Comparison of ENCODE assay signal across 22 mouse cellular contexts in the genomic region with DNA sequence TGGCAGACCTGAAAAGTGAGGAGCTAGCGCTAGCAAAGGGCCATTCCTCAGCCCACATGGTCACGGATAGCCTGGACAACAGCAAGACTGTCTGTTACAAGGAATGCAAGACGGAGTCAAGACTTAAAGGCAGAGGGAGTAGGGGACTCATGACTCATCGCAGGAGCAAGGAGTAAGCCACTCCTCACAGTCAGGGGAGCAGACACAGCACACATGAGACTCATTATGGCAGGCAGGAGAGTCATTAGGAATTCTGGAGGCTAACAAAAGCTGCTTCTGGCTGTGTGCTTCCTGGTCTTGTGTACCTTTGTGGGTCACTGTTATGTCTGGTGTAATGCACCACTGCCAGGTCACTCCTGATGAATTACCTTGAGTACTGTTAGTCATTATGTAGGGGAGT.
DNase-seq lines count a peak whose midpoint lies in the region; ATAC-seq lines count a peak whose summit lies in the region.
"Had no signal": no experiment of that assay in that cellular context is flagged by ENCODE, and none has a peak within 500 bp of the region (broad histone marks: within the 10 kb centered on the region; RNA-seq: fewer than 3 reads in every experiment).

No protein-coding gene starts in this region.

- H3K4me1 ChIP-seq in embryonic facial prominence, embryonic 13.5 days = peaks cover 5% of the 10 kb centered on the region; the same call in 1 of the 2 replicates
- peaks cover 5% of the 10 kb centered on the region; the same call in 1 of the 2 replicates for H3K4me1 ChIP-seq in limb, embryonic 11.5 days (ENCODE audit: control insufficient read depth, insufficient read depth, low read length)
- no peaks in the 10 kb centered on the region for H3K4me1 ChIP-seq in hindbrain, embryonic 10.5 days (replicated peaks)
- H3K4me1 ChIP-seq: embryonic facial prominence, embryonic 15.5 days; forebrain, embryonic 13.5 days had no signal

- ATAC-seq in embryonic facial prominence, embryonic 13.5 days (ENCODE audit: insufficient number of reproducible peaks, insufficient read depth, low FRiP score, low TSS enrichment, low read depth) = no peak
- no peak for ATAC-seq in limb, embryonic 11.5 days (ENCODE audit: insufficient number of reproducible peaks, low FRiP score, low TSS enrichment, low read depth)
- ATAC-seq in erythroblast, adult 5-6 weeks (replicated peaks; ENCODE audit: low FRiP score, poor library complexity, severe bottlenecking) = no peak
- ATAC-seq: forebrain, embryonic 13.5 days; inflammation-experienced regulatory T-cells, adult 6 months had no signal

- H3K9me3 ChIP-seq in embryonic facial prominence, embryonic 13.5 days = no peaks in the 10 kb centered on the region
- H3K9me3 ChIP-seq in limb, embryonic 11.5 days (ENCODE audit: control insufficient read depth, low read length) = no peaks in the 10 kb centered on the region
- no peaks in the 10 kb centered on the region for H3K9me3 ChIP-seq in hindbrain, embryonic 10.5 days
- H3K9me3 ChIP-seq: embryonic facial prominence, embryonic 15.5 days; forebrain, embryonic 13.5 days had no signal

- 45% methylated on average over 4 of the region's 4 CpGs for WGBS in embryonic facial prominence, embryonic 13.5 days
- 51% methylated on average over 4 of the region's 4 CpGs for WGBS in limb, embryonic 11.5 days
- 86% methylated on average over 4 of the region's 4 CpGs for WGBS in hindbrain, embryonic 10.5 days

- H3K36me3 ChIP-seq in embryonic facial prominence, embryonic 13.5 days = peaks cover 44% of the 10 kb centered on the region
- H3K36me3 ChIP-seq in limb, embryonic 11.5 days (ENCODE audit: control insufficient read depth, insufficient read depth, low read length) = peaks cover 3% of the 10 kb centered on the region; the same call in 1 of the 2 replicates
- peaks cover 56% of the 10 kb centered on the region for H3K36me3 ChIP-seq in hindbrain, embryonic 10.5 days

- H3K4me2 ChIP-seq in embryonic facial prominence, embryonic 13.5 days = no peak overlapping the region
- no peak overlapping the region for H3K4me2 ChIP-seq in limb, embryonic 11.5 days (ENCODE audit: low read depth, severe bottlenecking)
- H3K4me2 ChIP-seq: embryonic facial prominence, embryonic 15.5 days; forebrain, embryonic 13.5 days; hindbrain, embryonic 14.5 days had no signal

- no peak overlapping the region for H3K9ac ChIP-seq in embryonic facial prominence, embryonic 13.5 days
- H3K9ac ChIP-seq in limb, embryonic 11.5 days (ENCODE audit: low read length) = no peak overlapping the region
- H3K9ac ChIP-seq: embryonic facial prominence, embryonic 15.5 days; forebrain, embryonic 13.5 days; hindbrain, embryonic 14.5 days had no signal

- peak; percentile 22 for DNase-seq in embryo, embryonic 10 days (ENCODE audit: low spot score)
- DNase-seq in embryo, embryonic 9.5 days (ENCODE audit: extremely low spot score) = no peak
- peak; percentile 65 for DNase-seq in brain, adult 2 months (ENCODE audit: low read depth, low spot score)
- DNase-seq in limb, embryonic 11.5 days (ENCODE audit: low spot score) = peak; percentile 44
- no peak for DNase-seq in urinary bladder, postnatal 36 days (ENCODE audit: low spot score in 2 of 2)
- no peak for DNase-seq in hindbrain, embryonic 10.5 days (ENCODE audit: low spot score)
- DNase-seq: cerebellum, adult 18-20 months; cerebellum, postnatal 14 days; gastrocnemius, postnatal 36 days; heart, postnatal 36 days; kidney, adult 8-10 months; kidney, postnatal 25 days; lung, postnatal 4 days; midbrain, embryonic 14.5 days; right cerebral cortex, postnatal 14 days; spleen, adult 18-20 months had no signal

- H3K27me3 ChIP-seq in embryonic facial prominence, embryonic 13.5 days = no peaks in the 10 kb centered on the region
- H3K27me3 ChIP-seq in limb, embryonic 11.5 days (ENCODE audit: control insufficient read depth, insufficient read depth, low read length) = no peaks in the 10 kb centered on the region
- no peaks in the 10 kb centered on the region for H3K27me3 ChIP-seq in hindbrain, embryonic 10.5 days (ENCODE audit: insufficient read depth, poor library complexity, severe bottlenecking)
- H3K27me3 ChIP-seq: embryonic facial prominence, embryonic 15.5 days; forebrain, embryonic 13.5 days had no signal

- peak overlapping the region; percentile 44; the same call in 1 of the 2 replicates for H3K27ac ChIP-seq in embryonic facial prominence, embryonic 13.5 days
- no peak overlapping the region for H3K27ac ChIP-seq in limb, embryonic 11.5 days (replicated peaks; ENCODE audit: low read depth, low read length)
- no peak overlapping the region for H3K27ac ChIP-seq in hindbrain, embryonic 10.5 days
- H3K27ac ChIP-seq: embryonic facial prominence, embryonic 15.5 days; forebrain, embryonic 13.5 days; hindbrain, embryonic 14.5 days had no signal

- no peak overlapping the region for H3K4me3 ChIP-seq in embryonic facial prominence, embryonic 13.5 days
- no peak overlapping the region for H3K4me3 ChIP-seq in limb, embryonic 11.5 days (ENCODE audit: low read depth, low read length)
- no peak overlapping the region for H3K4me3 ChIP-seq in hindbrain, embryonic 10.5 days
- H3K4me3 ChIP-seq: embryonic facial prominence, embryonic 15.5 days; forebrain, embryonic 13.5 days had no signal

Comparison
In these comparisons a context has a peak if more than half of its experiments do, and no peak if none do; other contexts are left out.
1. DNase-seq: peak in embryo, embryonic 10 days (single experiment), brain, adult 2 months (single experiment) and limb, embryonic 11.5 days (single experiment); none in embryo, embryonic 9.5 days (single experiment), urinary bladder, postnatal 36 days (0 of 2) and hindbrain, embryonic 10.5 days (single experiment).